Mouse (Mus musculus): ENCODE results near the gene Exoc4.

DNA sequence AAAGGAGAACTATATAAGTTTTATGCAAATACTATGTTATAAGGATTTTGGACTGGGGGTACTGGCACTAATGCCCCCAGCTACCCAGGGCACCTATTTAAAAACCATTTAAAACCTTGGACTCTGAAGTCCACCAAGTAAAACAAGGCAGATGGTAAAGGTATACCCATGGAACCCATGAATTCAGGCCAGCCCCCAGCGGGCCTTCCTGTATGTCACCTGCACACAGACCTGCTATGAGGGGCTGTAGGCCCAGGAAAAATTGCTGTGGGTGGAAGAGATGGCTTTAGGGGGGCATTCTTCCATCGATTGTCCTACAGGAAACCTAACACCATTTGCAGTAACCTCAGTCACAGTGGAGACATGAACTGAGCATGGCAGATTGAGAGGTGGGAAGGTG lies 719.9 kb downstream of the Exoc4 start:
- TF ChIP-seq CTCF (IDR thresholded peaks at IDR 0.05; ENCODE audit: low read depth) (no peak), EP300 (optimal IDR thresholded peaks at IDR 0.05) (no peak)
